Mouse (Mus musculus): ENCODE measurements around the gene Rbbp4.

- TF ChIP-seq CTCF (IDR thresholded peaks at IDR 0.05; ENCODE audit: low read depth, low read length) = no peak
- no peak for TF ChIP-seq POLR2A (IDR thresholded peaks at IDR 0.05; ENCODE audit: borderline replicate concordance, low read depth, low read length)
These were observed 21.3 kb downstream of the Rbbp4 start for GRCm38 (mm10) chr4:129313886-129314285.
